Comparison of ENCODE assay signal across 22 mouse cellular contexts in the genomic region with DNA sequence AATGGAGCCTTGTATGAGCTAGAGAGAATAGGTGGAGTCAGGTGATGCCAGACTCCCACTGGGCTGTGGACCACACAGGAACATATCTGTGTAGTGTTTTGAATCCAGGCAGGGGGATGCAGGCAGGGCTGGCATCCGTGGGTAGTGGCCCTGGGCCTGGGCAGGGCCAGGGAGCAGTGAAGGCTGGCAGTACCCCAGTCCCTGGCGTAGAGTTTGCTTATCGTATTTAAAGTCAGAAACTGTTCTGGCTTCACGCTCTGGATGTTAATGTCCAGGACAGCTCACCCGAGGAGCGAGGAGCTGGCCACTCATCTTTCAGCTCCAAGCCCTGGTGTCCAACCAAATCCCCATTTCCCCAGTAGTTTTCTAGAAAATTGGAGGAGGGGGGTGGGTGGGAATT. TPM values are rescaled to one million over a fixed set of nuclear protein-coding genes. Genes with fewer than 3 reads are reported as not detected.
DNase-seq lines count a peak whose midpoint lies in the region; ATAC-seq and TF ChIP-seq lines count a peak whose summit lies in the region.
"Had no signal": no experiment of that assay in that cellular context is flagged by ENCODE, and none has a peak within 500 bp of the region (broad histone marks: within the 10 kb centered on the region; RNA-seq: fewer than 3 reads in every experiment).

No protein-coding gene starts in this region.

- no peak overlapping the region for H3K4me2 ChIP-seq in hindbrain, postnatal 0 days (ENCODE audit: low read depth, low read length)
- H3K4me2 ChIP-seq in midbrain, postnatal 0 days (ENCODE audit: low read depth, low read length, poor library complexity, severe bottlenecking), result no peak overlapping the region
- H3K4me2 ChIP-seq: embryonic facial prominence, embryonic 12.5 days; forebrain, embryonic 12.5 days; forebrain, embryonic 15.5 days; heart, embryonic 11.5 days had no signal

- WGBS in heart, embryonic 10.5 days, result 87% methylated on average over 6 of the region's 6 CpGs
- WGBS in hindbrain, postnatal 0 days, result 49% methylated on average over 6 of the region's 6 CpGs
- 86% methylated on average over 6 of the region's 6 CpGs for WGBS in hindbrain, embryonic 10.5 days
- WGBS in midbrain, postnatal 0 days, result 72% methylated on average over 6 of the region's 6 CpGs
- WGBS in midbrain, embryonic 10.5 days, result 89% methylated on average over 6 of the region's 6 CpGs

- H3K27ac ChIP-seq in gastrocnemius, adult 2 months, result no peak overlapping the region
- H3K27ac ChIP-seq in heart, embryonic 10.5 days, result no peak overlapping the region
- no peak overlapping the region for H3K27ac ChIP-seq in hindbrain, postnatal 0 days
- H3K27ac ChIP-seq in hindbrain, embryonic 10.5 days, result no peak overlapping the region
- H3K27ac ChIP-seq in midbrain, postnatal 0 days (ENCODE audit: low read depth, low read length), result no peak overlapping the region
- no peak overlapping the region for H3K27ac ChIP-seq in midbrain, embryonic 10.5 days (replicated peaks)
- H3K27ac ChIP-seq: embryonic facial prominence, embryonic 12.5 days; forebrain, embryonic 12.5 days; forebrain, embryonic 15.5 days; heart, adult 2 months had no signal

- H3K9me3 ChIP-seq in heart, embryonic 10.5 days, result no peaks in the 10 kb centered on the region
- H3K9me3 ChIP-seq in hindbrain, postnatal 0 days (ENCODE audit: low read length), result no peaks in the 10 kb centered on the region
- peaks cover 2% of the 10 kb centered on the region; the same call in 1 of the 2 replicates for H3K9me3 ChIP-seq in hindbrain, embryonic 10.5 days
- H3K9me3 ChIP-seq in midbrain, postnatal 0 days (ENCODE audit: low read length), result no peaks in the 10 kb centered on the region
- peaks cover 4% of the 10 kb centered on the region; the same call in 1 of the 2 replicates for H3K9me3 ChIP-seq in midbrain, embryonic 10.5 days (replicated peaks)
- H3K9me3 ChIP-seq: embryonic facial prominence, embryonic 12.5 days; forebrain, embryonic 12.5 days; forebrain, embryonic 15.5 days had no signal

- intact Hi-C loops in gastrocnemius, adult 2 months (cut with DNase I), result no loop called here

- no peaks in the 10 kb centered on the region for H3K36me3 ChIP-seq in heart, embryonic 10.5 days
- H3K36me3 ChIP-seq in hindbrain, postnatal 0 days (ENCODE audit: insufficient read depth, low read length), result no peaks in the 10 kb centered on the region
- no peaks in the 10 kb centered on the region for H3K36me3 ChIP-seq in hindbrain, embryonic 10.5 days
- no peaks in the 10 kb centered on the region for H3K36me3 ChIP-seq in midbrain, postnatal 0 days (ENCODE audit: insufficient read depth, low read length)
- H3K36me3 ChIP-seq in midbrain, embryonic 10.5 days, result peaks cover 8% of the 10 kb centered on the region
- H3K36me3 ChIP-seq: embryonic facial prominence, embryonic 12.5 days; forebrain, embryonic 12.5 days; forebrain, embryonic 15.5 days had no signal

- ATAC-seq in hindbrain, postnatal 0 days, result no peak
- ATAC-seq in midbrain, postnatal 0 days (ENCODE audit: low FRiP score), result no peak
- ATAC-seq: CD4-positive, CD25-positive, alpha-beta regulatory T cell, adult 4 months; forebrain, embryonic 15.5 days; intestine, postnatal 0 days had no signal

- no peak overlapping the region for H3K9ac ChIP-seq in hindbrain, postnatal 0 days (replicated peaks; ENCODE audit: low read length)
- H3K9ac ChIP-seq in midbrain, postnatal 0 days (replicated peaks; ENCODE audit: low read length, poor library complexity, severe bottlenecking), result no peak overlapping the region
- H3K9ac ChIP-seq: embryonic facial prominence, embryonic 12.5 days; forebrain, embryonic 12.5 days; forebrain, embryonic 15.5 days had no signal

- TF ChIP-seq CTCF in gastrocnemius, adult 2 months (IDR thresholded peaks at IDR 0.05), result no peak
- no peak for TF ChIP-seq CTCF in hindbrain, postnatal 0 days (IDR thresholded peaks at IDR 0.05; ENCODE audit: low read depth)
- no peak for TF ChIP-seq CTCF in midbrain, postnatal 0 days (IDR thresholded peaks at IDR 0.05)

- no peak overlapping the region for H3K4me3 ChIP-seq in gastrocnemius, adult 2 months
- no peak overlapping the region for H3K4me3 ChIP-seq in heart, embryonic 10.5 days
- no peak overlapping the region for H3K4me3 ChIP-seq in hindbrain, postnatal 0 days (ENCODE audit: low read length)
- no peak overlapping the region for H3K4me3 ChIP-seq in hindbrain, embryonic 10.5 days
- no peak overlapping the region for H3K4me3 ChIP-seq in midbrain, postnatal 0 days (ENCODE audit: low read depth, low read length)
- H3K4me3 ChIP-seq in midbrain, embryonic 10.5 days, result no peak overlapping the region
- H3K4me3 ChIP-seq: embryonic facial prominence, embryonic 12.5 days; erythroblast, embryonic 14.5 days; forebrain, embryonic 12.5 days; forebrain, embryonic 15.5 days; heart, adult 2 months had no signal

- DNase-seq in gastrocnemius, adult 2 months, result peak; percentile 33
- DNase-seq in gastrocnemius, adult 18-20 months (ENCODE audit: low spot score), result no peak
- peak; percentile 75 for DNase-seq in heart, adult 11 months
- no peak for DNase-seq in heart, embryonic 10.5 days (ENCODE audit: low spot score)
- DNase-seq in hindbrain, postnatal 0 days (ENCODE audit: low spot score), result peak; percentile 46
- no peak for DNase-seq in hindbrain, embryonic 10.5 days (ENCODE audit: low spot score)
- DNase-seq in midbrain, postnatal 0 days (ENCODE audit: low spot score), result peak; percentile 24
- DNase-seq in midbrain, embryonic 10.5 days (ENCODE audit: low spot score), result no peak
- DNase-seq: adrenal gland, adult 2 months; adrenal gland, postnatal 14 days; cerebellum, adult 11 months; cerebellum, adult 8-10 months; heart, adult 2 months; kidney, adult 2 months had no signal

- peaks cover 17% of the 10 kb centered on the region for H3K4me1 ChIP-seq in heart, embryonic 10.5 days
- H3K4me1 ChIP-seq in hindbrain, postnatal 0 days (ENCODE audit: insufficient read depth, low read length), result peaks cover 7% of the 10 kb centered on the region; the same call in 1 of the 2 replicates
- peaks cover 47% of the 10 kb centered on the region for H3K4me1 ChIP-seq in hindbrain, embryonic 10.5 days (replicated peaks)
- H3K4me1 ChIP-seq in midbrain, postnatal 0 days (ENCODE audit: insufficient read depth, low read length), result peaks cover 6% of the 10 kb centered on the region; the same call in 1 of the 2 replicates
- H3K4me1 ChIP-seq in midbrain, embryonic 10.5 days, result peaks cover 35% of the 10 kb centered on the region

- H3K27me3 ChIP-seq in heart, embryonic 10.5 days (ENCODE audit: insufficient read depth, poor library complexity, severe bottlenecking), result no peaks in the 10 kb centered on the region
- H3K27me3 ChIP-seq in hindbrain, postnatal 0 days (ENCODE audit: insufficient read depth, low read length), result no peaks in the 10 kb centered on the region
- no peaks in the 10 kb centered on the region for H3K27me3 ChIP-seq in hindbrain, embryonic 10.5 days (ENCODE audit: insufficient read depth, poor library complexity, severe bottlenecking)
- no peaks in the 10 kb centered on the region for H3K27me3 ChIP-seq in midbrain, postnatal 0 days (ENCODE audit: insufficient read depth, low read length)
- H3K27me3 ChIP-seq in midbrain, embryonic 10.5 days (ENCODE audit: low read depth, poor library complexity, severe bottlenecking), result no peaks in the 10 kb centered on the region
- H3K27me3 ChIP-seq: embryonic facial prominence, embryonic 12.5 days; forebrain, embryonic 12.5 days; forebrain, embryonic 15.5 days had no signal

RNA-seq across cellular contexts. Expression of a gene that starts 10.2 kb away (rescaled TPM):
- total RNA-seq in gastrocnemius, adult 2 months (2021), result under 1 TPM; 0.18 to 0.20 TPM
- total RNA-seq in gastrocnemius, adult 18-20 months (2021), result under 1 TPM; 0.18 to 0.28 TPM
- polyA plus RNA-seq in heart, embryonic 10.5 days (2016; fragmentation: Nextera tagmentation; extraction: Ambion mirVana), result 9.5 and 18.1 TPM in 2 replicates
- 23.0 and 26.8 TPM in 2 replicates for total RNA-seq in hindbrain, postnatal 0 days (2014; rRNA removed)
- 15.9 and 16.2 TPM in 2 replicates for polyA plus RNA-seq in hindbrain, postnatal 0 days (2015; fragmentation: Nextera tagmentation; extraction: Ambion mirVana)
- polyA plus RNA-seq in hindbrain, embryonic 10.5 days (2016; fragmentation: Nextera tagmentation; extraction: Ambion mirVana), result 26.5 and 32.7 TPM in 2 replicates
- 32.4 and 36.6 TPM in 2 replicates for total RNA-seq in midbrain, postnatal 0 days (2014; rRNA removed)
- 18.2 and 20.1 TPM in 2 replicates for polyA plus RNA-seq in midbrain, postnatal 0 days (2015; fragmentation: Nextera tagmentation; extraction: Ambion mirVana)
- polyA plus RNA-seq in midbrain, embryonic 10.5 days (2016; fragmentation: Nextera tagmentation; extraction: Ambion mirVana), result 23.9 and 26.6 TPM in 2 replicates
- total RNA-seq: MEL had no signal
- polyA plus RNA-seq: erythroblast, embryonic 14.5 days had no signal

Comparison
In these comparisons a context has a peak if more than half of its experiments do, and no peak if none do; other contexts are left out.
1. DNase-seq: peak in gastrocnemius, adult 2 months (single experiment), heart, adult 11 months (single experiment), hindbrain, postnatal 0 days (single experiment) and midbrain, postnatal 0 days (single experiment); none in gastrocnemius, adult 18-20 months (single experiment), heart, embryonic 10.5 days (single experiment), hindbrain, embryonic 10.5 days (single experiment) and midbrain, embryonic 10.5 days (single experiment).